Mouse (Mus musculus): Measurements from ENCODE around the gene Grap. TPM values are rescaled to one million over a fixed set of nuclear protein-coding genes. Genes with fewer than 3 reads are reported as not detected.

Grap gene
- total RNA-seq, 2 experiments from 2014 or later = 7.0 to 7.8 TPM

- no peak for DNase-seq (ENCODE audit: low spot score in 2 of 2)
Measured at GRCm38 (mm10) chr11:61656148-61656850, 3.2 kb downstream of the Grap start.

GRCm38 (mm10) chr11:61657432-61657831 is 4.4 kb downstream of the Grap start:
- no peak for DNase-seq (ENCODE audit: low spot score in 2 of 2)

- DNase-seq (ENCODE audit: low spot score in 2 of 2) = no peak
Measured at GRCm38 (mm10) chr11:61658360-61658922, 5.4 kb downstream of the Grap start.

GRCm38 (mm10) chr11:61659011-61659858 is 6.2 kb downstream of the Grap start:
- DNase-seq (ENCODE audit: low spot score in 2 of 2) = no peak

- no peak for DNase-seq (ENCODE audit: low spot score in 2 of 2)
Measured at GRCm38 (mm10) chr11:61660001-61660400, 6.9 kb downstream of the Grap start.

- DNase-seq (ENCODE audit: low spot score in 2 of 2) = no peak
Measured at GRCm38 (mm10) chr11:61660806-61661392, 7.8 kb downstream of the Grap start.

GRCm38 (mm10) chr11:61662189-61662588 is 9.1 kb downstream of the Grap start:
- DNase-seq (ENCODE audit: low spot score in 2 of 2) = no peak

- DNase-seq (ENCODE audit: low spot score in 2 of 2) = no peak
Measured at GRCm38 (mm10) chr11:61665401-61665800, 12.3 kb downstream of the Grap start.

GRCm38 (mm10) chr11:61665991-61666799 is 13.1 kb downstream of the Grap start:
- peak in 1 of 2 experiments; percentile 49 for DNase-seq (ENCODE audit: low spot score in 2 of 2)

- no peak for DNase-seq (ENCODE audit: low spot score in 2 of 2)
Measured at GRCm38 (mm10) chr11:61667248-61667647, 14.2 kb downstream of the Grap start.

- DNase-seq (ENCODE audit: low spot score in 2 of 2) = no peak
Measured at GRCm38 (mm10) chr11:61667782-61668181, 14.7 kb downstream of the Grap start.

GRCm38 (mm10) chr11:61669492-61670490 is 16.7 kb downstream of the Grap start:
- DNase-seq (ENCODE audit: low spot score in 2 of 2) = no peak

GRCm38 (mm10) chr11:61671781-61672383 is 18.8 kb downstream of the Grap start:
- no peak for DNase-seq (ENCODE audit: low spot score in 2 of 2)

- DNase-seq (ENCODE audit: low spot score in 2 of 2) = no peak
Measured at GRCm38 (mm10) chr11:61673686-61674085, 20.6 kb downstream of the Grap start.

- DNase-seq (ENCODE audit: low spot score in 2 of 2) = no peak
Measured at GRCm38 (mm10) chr11:61674151-61674838, 21.2 kb downstream of the Grap start.

GRCm38 (mm10) chr11:61674839-61675159 is 21.7 kb downstream of the Grap start:
- no peak for DNase-seq (ENCODE audit: low spot score in 2 of 2)

GRCm38 (mm10) chr11:61675332-61675731 is 22.3 kb downstream of the Grap start:
- no peak for DNase-seq (ENCODE audit: low spot score in 2 of 2)

- no peak for DNase-seq (ENCODE audit: low spot score in 2 of 2)
Measured at GRCm38 (mm10) chr11:61676216-61676854, 23.3 kb downstream of the Grap start.

Measured in gastrocnemius, postnatal 4 days (tissue).